In the genomic region with DNA sequence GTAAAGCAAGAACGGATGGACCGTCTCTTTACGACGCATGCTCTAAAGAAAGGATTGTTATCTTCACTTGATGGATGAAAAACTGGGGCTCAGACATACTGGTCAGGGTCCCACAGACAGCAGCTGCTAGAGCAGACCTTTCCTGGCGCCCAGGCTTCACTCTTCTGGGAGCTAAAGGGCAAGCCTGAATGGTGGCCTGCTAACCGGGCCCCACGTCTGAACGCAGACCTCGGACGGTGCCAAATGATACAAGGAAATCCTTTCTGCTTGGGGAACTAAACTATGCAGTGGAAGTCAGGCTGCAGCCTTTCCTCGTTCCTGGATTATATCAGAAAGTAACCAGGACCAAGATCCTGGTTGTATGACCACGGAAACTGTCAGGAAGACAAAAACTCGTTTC, we compare ENCODE assay signal across 18 mouse cellular contexts.
A peak's percentile ranks its signal among the peaks of the same experiment; 100 is the strongest.
DNase-seq lines count a peak whose midpoint lies in the region; ATAC-seq and TF ChIP-seq lines count a peak whose summit lies in the region.
"Had no signal": no experiment of that assay in that cellular context is flagged by ENCODE, and none has a peak within 500 bp of the region (broad histone marks: within the 10 kb centered on the region; RNA-seq: fewer than 3 reads in every experiment).

No protein-coding gene starts in this region.

- no peak overlapping the region for H3K4me2 ChIP-seq in heart, embryonic 12.5 days
- H3K4me2 ChIP-seq in hindbrain, embryonic 13.5 days = no peak overlapping the region
- H3K4me2 ChIP-seq: forebrain, embryonic 15.5 days; hindbrain, embryonic 14.5 days; liver, embryonic 13.5 days; midbrain, embryonic 12.5 days had no signal

- peak overlapping the region; percentile 56 for H3K27ac ChIP-seq in heart, embryonic 12.5 days (ENCODE audit: poor library complexity, severe bottlenecking)
- H3K27ac ChIP-seq in kidney, adult 2 months (ENCODE audit: insufficient read depth, low read depth, low read length) = peak overlapping the region; percentile 76
- H3K27ac ChIP-seq in hindbrain, embryonic 13.5 days = no peak overlapping the region
- H3K27ac ChIP-seq: forebrain, embryonic 15.5 days; hindbrain, embryonic 14.5 days; layer of hippocampus, adult 2 months; liver, embryonic 13.5 days; midbrain, embryonic 12.5 days had no signal

- WGBS in heart, embryonic 12.5 days = 62% methylated on average over 13 of the region's 13 CpGs
- 61% methylated on average over 13 of the region's 13 CpGs for WGBS in kidney, adult 2 months
- WGBS in hindbrain, embryonic 13.5 days = 81% methylated on average over 13 of the region's 13 CpGs

- H3K4me3 ChIP-seq in heart, embryonic 12.5 days = no peak overlapping the region
- H3K4me3 ChIP-seq in kidney, adult 2 months (ENCODE audit: insufficient read depth, low read depth, low read length) = no peak overlapping the region
- H3K4me3 ChIP-seq in hindbrain, embryonic 13.5 days = no peak overlapping the region
- H3K4me3 ChIP-seq: erythroblast, embryonic 14.5 days; forebrain, embryonic 15.5 days; layer of hippocampus, adult 2 months; liver, embryonic 13.5 days; midbrain, embryonic 12.5 days had no signal

- H3K27me3 ChIP-seq in heart, embryonic 12.5 days (replicated peaks) = no peaks in the 10 kb centered on the region
- H3K27me3 ChIP-seq in kidney, adult 2 months (replicated peaks; ENCODE audit: control insufficient read depth, insufficient read depth, low read length) = no peaks in the 10 kb centered on the region
- no peaks in the 10 kb centered on the region for H3K27me3 ChIP-seq in hindbrain, embryonic 13.5 days
- H3K27me3 ChIP-seq: liver, embryonic 13.5 days had no signal

- H3K36me3 ChIP-seq in heart, embryonic 12.5 days = no peaks in the 10 kb centered on the region
- H3K36me3 ChIP-seq in kidney, adult 2 months (ENCODE audit: control insufficient read depth, insufficient read depth, low read length) = no peaks in the 10 kb centered on the region
- H3K36me3 ChIP-seq in hindbrain, embryonic 13.5 days = no peaks in the 10 kb centered on the region
- H3K36me3 ChIP-seq: forebrain, embryonic 15.5 days; liver, embryonic 13.5 days; midbrain, embryonic 12.5 days had no signal

- ATAC-seq in heart, embryonic 12.5 days (ENCODE audit: insufficient number of reproducible peaks, low FRiP score) = 0 out of 2 replicates have a peak, but pooled peaks have one; percentile 45
- ATAC-seq in hindbrain, embryonic 13.5 days (ENCODE audit: low FRiP score) = no peak
- ATAC-seq: forebrain, embryonic 15.5 days had no signal

- H3K9me3 ChIP-seq in heart, embryonic 12.5 days (replicated peaks) = no peaks in the 10 kb centered on the region
- H3K9me3 ChIP-seq in hindbrain, embryonic 13.5 days = no peaks in the 10 kb centered on the region
- H3K9me3 ChIP-seq: forebrain, embryonic 15.5 days; liver, embryonic 13.5 days; midbrain, embryonic 12.5 days had no signal

- no peak for TF ChIP-seq CTCF in kidney, adult 2 months (conservative IDR thresholded peaks at IDR 0.05; ENCODE audit: insufficient read depth, insufficient read length, low read depth, low read length)

- TF ChIP-seq POLR2A in kidney, adult 2 months (IDR thresholded peaks at IDR 0.05; ENCODE audit: low read depth, low read length) = no peak

- H3K4me1 ChIP-seq in heart, embryonic 12.5 days (replicated peaks) = peaks cover 10% of the 10 kb centered on the region
- peaks cover 17% of the 10 kb centered on the region; the same call in 1 of the 2 replicates for H3K4me1 ChIP-seq in kidney, adult 2 months (ENCODE audit: control insufficient read depth, insufficient read depth, low read length)
- 0 out of 2 replicates have a peak, but pooled peaks cover 2% of the 10 kb centered on the region for H3K4me1 ChIP-seq in hindbrain, embryonic 13.5 days (replicated peaks)
- H3K4me1 ChIP-seq: forebrain, embryonic 15.5 days; liver, embryonic 13.5 days; midbrain, embryonic 12.5 days had no signal

- intact Hi-C loops in heart, postnatal 10 days (cut with DNase I) = no loop called here

- DNase-seq in heart, postnatal 10 days = no peak
- DNase-seq in kidney, adult 2 months = no peak
- no peak for DNase-seq in kidney, postnatal 14 days
- peak; percentile 18 for DNase-seq in heart, postnatal 4 days
- peak; percentile 24 for DNase-seq in lung, postnatal 14 days
- DNase-seq: adrenal gland, adult 2 months; cerebellum, postnatal 14 days; kidney, adult 18-20 months; liver, embryonic 13.5 days; right cerebral cortex, postnatal 25 days; thymus, postnatal 25 days had no signal

- H3K9ac ChIP-seq in heart, embryonic 12.5 days = no peak overlapping the region
- no peak overlapping the region for H3K9ac ChIP-seq in hindbrain, embryonic 13.5 days
- H3K9ac ChIP-seq: forebrain, embryonic 15.5 days; hindbrain, embryonic 14.5 days; liver, embryonic 13.5 days; midbrain, embryonic 12.5 days had no signal

Comparison
In these comparisons a context has a peak if more than half of its experiments do, and no peak if none do; other contexts are left out.
1. DNase-seq: peak in heart, postnatal 4 days (single experiment) and lung, postnatal 14 days (single experiment); none in heart, postnatal 10 days (0 of 2), kidney, adult 2 months (single experiment) and kidney, postnatal 14 days (single experiment).